Mouse (Mus musculus) colon, adult 2 months (tissue): ENCODE measurements around the gene Fbxl13. TPM values are rescaled to one million over a fixed set of nuclear protein-coding genes. Genes with fewer than 3 reads are reported as not detected.

Source experiments
- polyA plus RNA-seq: library from polyadenylated mRNA; depleted of rRNA; stranded (reverse); fragments of >200 nt; gene quantifications from 2 replicates; pipeline ENCODE4 v1.2.3, GENCODE M21; 2012; rRNA removed

The Fbxl13 gene
- polyA plus RNA-seq = not detected in 2 replicates

DNA sequence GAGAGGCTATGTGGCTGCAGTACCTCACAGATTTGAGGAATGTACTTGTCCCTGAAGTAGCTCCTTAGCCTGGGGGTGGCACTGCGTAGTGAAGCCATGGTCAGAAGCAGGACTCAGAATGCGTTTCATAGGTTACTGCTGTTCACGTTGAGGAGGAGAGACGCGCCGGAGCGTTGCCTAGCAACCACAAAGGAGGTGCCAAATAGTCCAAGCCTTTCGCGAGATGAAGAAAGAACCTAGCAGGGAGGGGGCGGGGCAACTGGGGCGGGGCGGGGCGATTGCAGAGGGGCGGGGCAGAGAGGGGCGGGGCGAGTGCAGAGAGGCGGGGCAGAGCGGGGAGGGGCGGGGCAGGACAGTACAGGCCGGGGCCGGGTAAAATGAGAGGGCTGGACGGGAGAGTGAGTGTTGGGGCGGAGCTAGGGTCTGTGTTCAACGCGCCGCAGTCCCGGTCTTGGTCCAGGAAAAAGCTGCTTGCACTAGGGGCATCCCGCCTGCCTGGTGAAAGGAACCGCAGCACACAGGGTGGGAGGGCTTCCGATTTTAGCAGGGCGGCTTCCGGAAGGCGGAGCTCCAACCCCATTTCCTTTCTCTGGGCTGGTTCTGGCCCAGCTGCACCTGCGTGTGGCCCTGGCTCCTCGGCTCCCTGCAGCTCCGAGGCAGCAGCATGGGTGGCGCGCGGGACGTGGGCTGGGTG is at the start of gene Fbxl13, which contains the start of gene Armc10:
Gene Fbxl13, minus strand, starts transcription at position 196 of the 694 bp plus-strand sequence.
Gene Armc10, plus strand, starts transcription at position 375 of the 694 bp plus-strand sequence.

DNA sequence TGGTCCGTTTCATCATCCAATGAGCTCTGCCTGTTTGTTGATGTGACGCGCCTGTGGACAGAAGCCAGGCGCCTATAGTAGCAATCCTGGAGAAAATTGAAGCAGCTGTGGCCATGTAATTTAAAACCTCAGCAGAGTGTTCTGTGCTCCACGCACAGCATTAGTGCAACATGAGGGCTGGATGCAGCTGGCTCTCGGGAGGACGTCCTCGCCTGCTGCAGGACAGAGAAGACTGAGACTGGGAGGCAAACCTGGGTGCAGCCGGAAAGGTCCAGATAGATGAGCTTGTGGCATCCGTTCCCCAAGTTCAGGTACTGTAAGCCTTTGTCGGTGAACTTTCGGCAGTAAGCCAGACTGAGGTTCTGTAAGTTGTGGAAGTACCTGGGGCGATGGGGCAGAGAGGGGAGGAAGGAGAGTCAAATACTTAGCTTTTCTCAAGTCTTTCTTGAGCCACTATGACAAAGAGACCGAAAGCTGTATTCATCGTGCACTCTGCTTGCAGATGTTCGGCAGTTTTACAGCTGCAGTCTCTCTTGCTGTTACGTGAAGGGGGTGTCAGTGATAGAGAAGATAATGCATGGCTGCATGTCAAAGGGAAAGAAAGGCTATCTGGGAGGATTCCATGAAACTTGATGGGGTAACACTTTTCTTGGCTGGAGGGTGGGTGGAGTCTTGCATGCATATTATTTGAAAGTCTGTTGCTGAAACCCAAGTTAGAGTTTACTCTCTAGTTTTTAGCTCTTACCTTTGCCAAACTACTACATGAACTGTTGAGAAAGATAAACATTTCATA is 101.8 kb downstream of the Fbxl13 start, which contains the start of gene Lrrc17:
Gene Lrrc17, plus strand, starts transcription at position 151 of the 793 bp plus-strand sequence.

Other genes starting within 250 kb of the Fbxl13 start
- 0.09 TPM in 1 of 2 replicates, not detected in the other for gene Ccdc146, start 221.0 kb downstream of the Fbxl13 start, polyA plus RNA-seq
- 1.9 and 3.5 TPM in 2 replicates for gene Fam185a, start 220.7 kb downstream of the Fbxl13 start, polyA plus RNA-seq
- 3.1 and 3.2 TPM in 2 replicates for gene Lrrc17, start 102.1 kb downstream of the Fbxl13 start, polyA plus RNA-seq
- 32.6 and 88.0 TPM in 2 replicates for gene Armc10, start 179 bp upstream of the Fbxl13 start, polyA plus RNA-seq
- gene Napepld, start 55.8 kb upstream of the Fbxl13 start, polyA plus RNA-seq = 3.4 and 3.6 TPM in 2 replicates
- gene Pmpcb, start 91.5 kb upstream of the Fbxl13 start, polyA plus RNA-seq = 20.9 and 24.0 TPM in 2 replicates
- 9.8 and 12.5 TPM in 2 replicates for gene Dnajc2, start 139.6 kb upstream of the Fbxl13 start, polyA plus RNA-seq
- gene Psmc2, start 139.6 kb upstream of the Fbxl13 start, polyA plus RNA-seq = 12.2 and 14.5 TPM in 2 replicates
- gene Slc26a5, start 220.0 kb upstream of the Fbxl13 start, polyA plus RNA-seq = 0.03 TPM in 1 of 2 replicates, not detected in the other